Mouse (Mus musculus) forebrain, embryonic 14.5 days (tissue): ENCODE measurements around the gene Fam57a. TPM values are rescaled to one million over a fixed set of nuclear protein-coding genes. Genes with fewer than 3 reads are reported as not detected.

ENCODE experiments used
- ATAC-seq: fragments of 200-750 bp; cut with Nextera tagmentation; 2 replicates; pipeline ENCODE4 v1.8.0; 2017; ENCODE audit warnings: mild to moderate bottlenecking, moderate library complexity
- DNase-seq: peaks from one replicate; pipeline ENCODE4 v3.0.0-alpha.2; 2015; ENCODE audit warnings: low spot score
- H3K27ac ChIP-seq: fragments of 300-500 bp; sonication (generic); 2 replicates; pipeline ENCODE4 v1.5.1; 2014; ENCODE audit warnings: low read depth, mild to moderate bottlenecking, control low read depth, low read length, moderate library complexity
- H3K27me3 ChIP-seq: fragments of 300-500 bp; sonication (generic); replicated peaks from 2 replicates; pipeline ENCODE4 v1.6.1; 2014; ENCODE audit warnings: low read length, control low read depth, mixed read lengths; ENCODE audit not compliant: control insufficient read depth, insufficient read depth
- H3K36me3 ChIP-seq: fragments of 300-500 bp; sonication (generic); 2 replicates; pipeline ENCODE4 v1.6.1; 2014; ENCODE audit warnings: low read length, control low read depth; ENCODE audit not compliant: control insufficient read depth, insufficient read depth
- H3K4me1 ChIP-seq: fragments of 300-500 bp; sonication (generic); 2 replicates; pipeline ENCODE4 v1.6.1; 2014; ENCODE audit warnings: antibody characterized with exemption, low read length, control low read depth; ENCODE audit not compliant: control insufficient read depth, insufficient read depth
- H3K4me2 ChIP-seq: fragments of 300-500 bp; sonication (generic); 2 replicates; pipeline ENCODE4 v1.6.1; 2014; ENCODE audit warnings: mild to moderate bottlenecking, control low read depth, low read length
- H3K4me3 ChIP-seq: fragments of 300-500 bp; sonication (generic); 2 replicates; pipeline ENCODE4 v1.5.1; 2014; ENCODE audit warnings: low read depth, low read length, control low read depth
- H3K9ac ChIP-seq: fragments of 300-500 bp; sonication (generic); 2 replicates; pipeline ENCODE4 v1.6.1; 2014; ENCODE audit warnings: mild to moderate bottlenecking, low read length, control low read depth, moderate library complexity
- H3K9me3 ChIP-seq: fragments of 300-500 bp; sonication (generic); replicated peaks from 2 replicates; pipeline ENCODE4 v1.6.1; 2016; ENCODE audit warnings: low read length, control low read depth, mixed read lengths; ENCODE audit not compliant: control insufficient read depth
- WGBS: fragments of 180-500 bp; shearing (Covaris S2); extraction: QIAGEN DNeasy Blood & Tissue Kit; methylation state at CpG from one replicate; pipeline ENCODE4 v1.1.7; 2014; 5-methylcytosine and 5-hydroxymethylcytosine counted together
- polyA plus RNA-seq: library from polyadenylated mRNA; unstranded; fragments of >200 nt; fragmentation: Nextera tagmentation; extraction: Ambion mirVana; gene quantifications from 2 replicates; pipeline ENCODE4 v1.2.1, GENCODE M21; 2014

The Fam57a gene
- 26.1 and 27.5 TPM in 2 replicates for polyA plus RNA-seq

- H3K27me3 ChIP-seq, result no peaks in the 10 kb centered on the region
- peak within 1 kb of the TSS; percentile 74 for H3K4me2 ChIP-seq
- peaks cover 17% of the 10 kb centered on the region; the same call in 1 of the 2 replicates for H3K36me3 ChIP-seq
- peaks cover 10% of the 10 kb centered on the region for H3K4me1 ChIP-seq
- peak within 1 kb of the TSS; percentile 82 for H3K4me3 ChIP-seq
- no peaks in the 10 kb centered on the region for H3K9me3 ChIP-seq
- WGBS, result under 1% methylated on average over 36 of the region's 37 CpGs
- ATAC-seq (peak; percentile 94), DNase-seq (peak; percentile 90)
- H3K27ac ChIP-seq, result peak within 1 kb of the TSS; percentile 40
- H3K9ac ChIP-seq, result peak within 1 kb of the TSS; percentile 73
Measured at GRCm38 (mm10) chr11:76179495-76180145, at the start of gene Fam57a, which contains the start of gene Vps53. Gene Fam57a, plus strand, starts transcription at chr11:76179671. Gene Vps53, minus strand, starts transcription at chr11:76179647.

GRCm38 (mm10) chr11:76130859-76131258, 48.6 kb upstream of the Fam57a start:
- WGBS, result 88% methylated on average over 5 of the region's 5 CpGs
- DNase-seq, result no peak
- no peaks in the 10 kb centered on the region for H3K9me3 ChIP-seq
- H3K9ac ChIP-seq, result no peak overlapping the region
- H3K4me2 ChIP-seq, result no peak overlapping the region
- no peaks in the 10 kb centered on the region for H3K27me3 ChIP-seq
- no peaks in the 10 kb centered on the region for H3K4me1 ChIP-seq
- H3K4me3 ChIP-seq, result no peak overlapping the region
- ATAC-seq, result no peak
- H3K36me3 ChIP-seq, result peaks cover 29% of the 10 kb centered on the region
- no peak overlapping the region for H3K27ac ChIP-seq

DNA sequence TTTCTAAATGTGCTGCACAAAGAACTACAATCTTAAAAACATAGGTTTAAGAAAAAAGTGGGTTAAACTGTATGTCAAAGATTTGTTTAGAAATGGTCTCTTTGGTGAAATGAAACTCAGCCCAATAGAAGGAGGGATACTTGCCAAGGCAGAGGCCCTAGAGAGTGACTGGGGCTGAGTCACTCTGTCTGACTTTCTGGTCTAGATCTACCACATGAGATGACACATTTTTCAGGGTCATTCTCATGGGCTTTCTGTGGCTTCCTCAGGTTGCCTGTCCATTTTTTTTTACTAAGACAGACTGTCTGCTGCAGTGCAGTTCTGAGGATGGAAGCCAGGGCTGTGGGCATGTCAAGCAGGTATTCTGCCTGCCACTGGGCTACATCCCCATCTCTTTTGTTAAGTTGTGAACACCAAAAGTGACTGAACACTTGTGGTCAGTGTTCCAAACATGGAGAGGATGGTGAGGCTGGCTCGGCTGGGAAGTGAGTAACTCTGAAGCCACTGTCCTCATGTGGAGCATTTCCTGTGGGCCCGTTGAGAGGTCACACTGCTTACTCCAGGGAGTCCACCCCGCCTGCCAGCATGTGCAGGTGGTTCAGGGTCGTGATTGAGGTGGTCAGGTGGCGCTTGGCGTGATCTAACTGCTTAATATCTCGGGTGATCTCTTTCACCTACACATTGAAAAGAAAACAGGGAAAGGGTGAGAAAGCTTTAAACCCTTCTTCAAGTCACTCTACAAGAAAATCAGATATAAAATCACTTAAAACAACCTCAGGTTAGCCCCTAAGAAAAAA, 43.6 kb upstream of the Fam57a start:
- DNase-seq, result no peak
- 88% methylated on average over 7 of the region's 7 CpGs for WGBS
- no peak for ATAC-seq
- Histone ChIP-seq H3K36me3 (peaks cover 37% of the 10 kb centered on the region), H3K9me3 (no peaks in the 10 kb centered on the region), H3K27me3 (no peaks in the 10 kb centered on the region), H3K27ac (no peak overlapping the region), H3K4me3 (no peak overlapping the region), H3K4me1 (no peaks in the 10 kb centered on the region), H3K4me2 (no peak overlapping the region), H3K9ac (no peak overlapping the region)

- ATAC-seq (no peak), DNase-seq (no peak)
- Histone ChIP-seq H3K9me3 (no peaks in the 10 kb centered on the region), H3K4me3 (no peak overlapping the region), H3K27me3 (no peaks in the 10 kb centered on the region), H3K9ac (no peak overlapping the region), H3K4me1 (no peaks in the 10 kb centered on the region), H3K4me2 (no peak overlapping the region), H3K27ac (no peak overlapping the region), H3K36me3 (peaks cover 37% of the 10 kb centered on the region)
- WGBS, result 84% methylated on average over 3 of the region's 3 CpGs
Measured at GRCm38 (mm10) chr11:76137996-76138395, 41.5 kb upstream of the Fam57a start.

DNA sequence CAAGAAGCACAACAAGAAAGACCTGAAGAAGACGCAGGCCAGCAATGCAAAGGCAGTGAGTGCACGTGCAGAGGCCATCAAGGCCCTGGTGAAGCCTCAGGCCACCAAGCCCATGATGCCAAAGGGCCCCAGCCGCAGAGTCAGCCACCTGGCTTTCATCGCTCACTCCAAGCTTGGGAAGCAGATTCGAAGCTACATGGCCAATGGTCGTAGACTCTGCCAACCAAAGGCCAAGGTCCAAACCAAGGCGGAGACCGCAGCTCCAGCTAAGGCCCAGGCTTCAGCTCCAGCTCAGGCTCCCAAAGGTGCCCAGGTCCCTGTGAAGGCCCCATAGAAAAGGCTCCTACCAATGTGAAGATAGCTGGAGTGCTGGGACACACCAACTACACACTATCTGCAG, 35.1 kb upstream of the Fam57a start:
- no peak overlapping the region for H3K9ac ChIP-seq

GRCm38 (mm10) chr11:76145169-76145568, 34.3 kb upstream of the Fam57a start:
- Histone ChIP-seq H3K36me3 (0 out of 2 replicates have a peak, but pooled peaks cover 2% of the 10 kb centered on the region), H3K4me2 (no peak overlapping the region), H3K9me3 (no peaks in the 10 kb centered on the region), H3K4me1 (peaks cover 6% of the 10 kb centered on the region), H3K27ac (no peak overlapping the region), H3K4me3 (no peak overlapping the region), H3K9ac (no peak overlapping the region), H3K27me3 (no peaks in the 10 kb centered on the region)
- no peak for DNase-seq
- ATAC-seq, result no peak
- WGBS, result 95% methylated on average over 1 of the region's 1 CpGs

More for the DNA sequence above, 35.1 kb upstream of the Fam57a start:
- H3K4me2 ChIP-seq, result no peak overlapping the region
- H3K27me3 ChIP-seq, result no peaks in the 10 kb centered on the region
- no peaks in the 10 kb centered on the region for H3K9me3 ChIP-seq
- WGBS, result 96% methylated on average over 8 of the region's 8 CpGs
- H3K27ac ChIP-seq, result no peak overlapping the region
- H3K36me3 ChIP-seq, result 0 out of 2 replicates have a peak, but pooled peaks cover 2% of the 10 kb centered on the region
- DNase-seq, result no peak
- no peak overlapping the region for H3K4me3 ChIP-seq
- H3K4me1 ChIP-seq, result peaks cover 5% of the 10 kb centered on the region
- no peak for ATAC-seq

DNA sequence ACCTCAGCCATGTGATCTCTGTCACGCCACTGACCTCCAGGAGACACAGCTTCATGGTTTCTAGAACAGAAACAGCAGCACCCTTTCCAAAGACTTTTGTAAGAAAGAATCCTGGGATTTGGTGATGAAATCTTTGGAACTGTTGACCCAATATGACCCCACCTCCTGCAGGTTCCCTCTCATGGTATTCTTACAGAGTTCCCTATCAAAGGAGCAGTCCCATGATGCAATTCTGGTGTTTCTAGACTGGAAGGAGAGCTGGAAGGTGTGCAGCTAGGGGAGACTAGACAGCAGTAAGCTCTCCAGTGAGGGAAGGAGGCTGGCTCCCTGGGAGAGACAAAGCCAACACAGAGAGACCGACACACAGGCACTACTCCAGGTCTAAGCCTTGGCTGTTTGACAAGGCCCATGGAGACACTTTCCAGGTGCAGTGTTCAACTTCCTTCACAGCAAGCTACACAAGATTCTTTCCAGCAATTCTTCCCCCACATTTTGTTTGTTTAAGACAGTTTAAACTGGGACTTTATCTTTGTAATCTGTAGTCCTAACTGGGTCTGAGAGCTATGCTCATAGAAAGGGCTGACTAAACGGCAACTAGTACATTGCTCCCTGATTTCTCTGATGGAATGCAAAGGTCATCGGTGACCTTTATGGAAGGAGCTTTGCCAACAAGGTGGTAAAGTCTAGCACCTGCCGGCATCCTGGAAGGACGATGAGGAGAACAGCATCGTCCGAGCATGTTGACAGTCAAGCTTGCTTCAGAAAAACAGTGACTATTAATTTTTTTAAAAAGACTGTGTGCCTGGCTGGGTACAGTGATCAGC, 33.1 kb upstream of the Fam57a start:
- Histone ChIP-seq H3K27ac (no peak overlapping the region), H3K4me1 (peaks cover 6% of the 10 kb centered on the region), H3K4me2 (no peak overlapping the region), H3K4me3 (no peak overlapping the region), H3K9me3 (no peaks in the 10 kb centered on the region), H3K9ac (no peak overlapping the region), H3K36me3 (0 out of 2 replicates have a peak, but pooled peaks cover 2% of the 10 kb centered on the region), H3K27me3 (no peaks in the 10 kb centered on the region)
- ATAC-seq (no peak), DNase-seq (no peak)
- WGBS, result 93% methylated on average over 8 of the region's 8 CpGs

GRCm38 (mm10) chr11:76148055-76149008, 31.1 kb upstream of the Fam57a start:
- Histone ChIP-seq H3K4me1 (peaks cover 6% of the 10 kb centered on the region), H3K9ac (no peak overlapping the region), H3K27me3 (no peaks in the 10 kb centered on the region), H3K27ac (0 out of 2 replicates have a peak overlapping the region, but pooled peaks have one; percentile 6), H3K4me3 (no peak overlapping the region), H3K36me3 (0 out of 2 replicates have a peak, but pooled peaks cover 2% of the 10 kb centered on the region), H3K4me2 (no peak overlapping the region), H3K9me3 (no peaks in the 10 kb centered on the region)
- WGBS, result 59% methylated on average over 8 of the region's 8 CpGs
- DNase-seq (peak; percentile 70), ATAC-seq (no peak)
